Mouse (Mus musculus): ENCODE measurements at regions not wholly inside any gene's neighbourhood (a gene's known extent, or its start where the extent isn't known, plus 50 kb on each side); places are given as distances from the start of the nearest gene placed in this dataset.

DNA sequence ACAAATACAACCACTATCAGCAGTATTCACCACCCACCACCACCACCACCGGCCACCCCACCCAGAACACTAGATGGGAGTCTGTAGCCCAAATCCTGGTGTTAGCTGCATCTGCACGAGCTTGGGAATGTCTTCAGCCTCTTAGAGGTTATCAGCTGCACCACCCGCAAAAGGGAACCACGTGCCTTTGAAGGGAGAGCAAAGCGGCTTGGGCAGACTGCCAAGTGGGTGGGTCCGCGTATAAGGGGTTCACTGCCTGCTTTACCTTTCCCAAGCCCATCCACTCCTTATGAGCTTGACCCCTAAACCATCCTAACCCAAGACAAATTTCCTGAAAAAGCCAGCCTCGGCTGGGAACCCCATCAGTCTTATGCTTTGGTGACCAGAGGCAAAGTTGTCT is 497.2 kb downstream of the Tmem114 start:
- no peak for TF ChIP-seq CTCF (IDR thresholded peaks at IDR 0.05; ENCODE audit: low read depth)
- 63% methylated on average over 8 of the region's 8 CpGs for WGBS
- Histone ChIP-seq H3K4me2 (replicated peaks; ENCODE audit: low read depth) (no peak overlapping the region), H3K9ac (ENCODE audit: low read depth, low read length) (no peak overlapping the region), H3K27ac (ENCODE audit: low read depth, low read length) (no peak overlapping the region), H3K36me3 (ENCODE audit: control insufficient read depth, insufficient read depth) (no peaks in the 10 kb centered on the region), H3K4me1 (replicated peaks; ENCODE audit: control insufficient read depth, insufficient read depth, low read length) (no peaks in the 10 kb centered on the region), H3K27me3 (replicated peaks; ENCODE audit: control insufficient read depth, insufficient read depth, low read length) (no peaks in the 10 kb centered on the region), H3K4me3 (ENCODE audit: low read depth, low read length) (no peak overlapping the region), H3K9me3 (ENCODE audit: control insufficient read depth) (no peaks in the 10 kb centered on the region)
- ATAC-seq: no peak

DNA sequence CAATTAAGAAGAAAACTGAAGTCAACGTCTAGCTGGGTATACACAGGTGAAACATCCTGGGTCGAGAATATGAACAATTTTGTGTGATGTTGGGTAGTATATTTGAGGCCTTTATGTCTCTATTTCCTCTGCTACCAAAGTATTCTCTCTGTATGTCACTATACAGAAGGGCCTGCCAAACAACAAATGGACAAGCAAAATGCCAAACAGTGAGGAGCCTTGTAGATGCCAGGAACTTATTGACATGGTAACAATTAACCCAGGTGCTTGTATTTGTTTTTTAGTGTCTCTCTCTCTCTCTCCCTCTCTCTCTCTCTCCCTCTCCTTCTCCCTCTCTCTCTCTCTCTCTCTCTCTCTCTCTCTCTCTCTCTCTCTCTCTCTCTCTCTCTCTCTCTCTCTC is 529.1 kb downstream of the Tmem114 start:
- Histone ChIP-seq H3K4me2 (replicated peaks; ENCODE audit: low read depth) (no peak overlapping the region), H3K9me3 (ENCODE audit: control insufficient read depth) (no peaks in the 10 kb centered on the region), H3K36me3 (ENCODE audit: control insufficient read depth, insufficient read depth) (no peaks in the 10 kb centered on the region), H3K27ac (ENCODE audit: low read depth, low read length) (no peak overlapping the region), H3K4me1 (replicated peaks; ENCODE audit: control insufficient read depth, insufficient read depth, low read length) (no peaks in the 10 kb centered on the region), H3K9ac (ENCODE audit: low read depth, low read length) (no peak overlapping the region), H3K4me3 (ENCODE audit: low read depth, low read length) (no peak overlapping the region), H3K27me3 (replicated peaks; ENCODE audit: control insufficient read depth, insufficient read depth, low read length) (no peaks in the 10 kb centered on the region)
- no peak for ATAC-seq
- 64% methylated on average over 2 of the region's 2 CpGs for WGBS
- no peak for TF ChIP-seq CTCF (IDR thresholded peaks at IDR 0.05; ENCODE audit: low read depth)

DNA sequence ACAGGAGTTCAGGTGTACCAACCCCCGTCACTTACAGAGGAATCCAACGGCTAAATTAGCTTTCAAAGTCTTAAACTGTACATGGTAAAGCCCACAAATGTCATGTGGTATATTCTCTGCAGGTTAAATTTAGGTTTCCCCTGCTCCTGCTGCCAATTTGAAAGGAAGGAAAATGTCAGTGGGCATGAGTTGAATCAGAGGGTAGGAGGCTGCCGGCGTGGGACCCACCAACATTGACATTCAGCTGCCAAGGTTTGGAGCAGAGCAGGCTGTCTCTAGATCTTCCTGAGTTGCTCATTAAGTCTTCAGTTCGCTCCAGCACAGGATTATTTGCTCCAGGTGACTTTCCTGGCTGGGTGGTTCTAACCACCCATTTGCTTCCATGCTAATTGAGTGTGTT is 532.1 kb downstream of the Tmem114 start:
- no peak overlapping the region for H3K4me2 ChIP-seq (replicated peaks; ENCODE audit: low read depth)
- no peak overlapping the region for H3K27ac ChIP-seq (ENCODE audit: low read depth, low read length)
- H3K9ac ChIP-seq (ENCODE audit: low read depth, low read length): no peak overlapping the region
- no peaks in the 10 kb centered on the region for H3K27me3 ChIP-seq (replicated peaks; ENCODE audit: control insufficient read depth, insufficient read depth, low read length)
- H3K4me1 ChIP-seq (replicated peaks; ENCODE audit: control insufficient read depth, insufficient read depth, low read length): no peaks in the 10 kb centered on the region
- ATAC-seq: no peak
- H3K36me3 ChIP-seq (ENCODE audit: control insufficient read depth, insufficient read depth): no peaks in the 10 kb centered on the region
- no peak overlapping the region for H3K4me3 ChIP-seq (ENCODE audit: low read depth, low read length)
- H3K9me3 ChIP-seq (ENCODE audit: control insufficient read depth): no peaks in the 10 kb centered on the region
- no peak for TF ChIP-seq CTCF (IDR thresholded peaks at IDR 0.05; ENCODE audit: low read depth)
- 78% methylated on average over 5 of the region's 5 CpGs for WGBS

DNA sequence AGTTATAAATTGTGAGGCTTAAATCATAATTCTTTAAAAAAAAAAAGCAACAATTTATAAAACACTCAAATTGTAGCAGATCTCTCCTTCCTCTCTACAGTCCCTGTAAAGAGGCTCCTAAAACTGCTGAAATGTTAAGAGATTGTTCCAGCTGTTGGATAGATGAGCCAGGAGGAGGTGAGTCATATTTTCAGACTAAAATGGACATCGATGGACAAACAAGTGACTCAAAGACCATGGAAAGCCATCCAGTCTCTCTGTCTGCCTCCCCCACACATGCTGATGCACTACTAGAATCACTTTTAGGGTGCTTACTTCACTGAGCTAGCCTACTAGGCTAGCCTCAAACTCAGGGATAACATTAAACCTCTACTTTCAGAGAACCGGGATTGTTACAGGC is 561.5 kb downstream of the Tmem114 start:
- no peak overlapping the region for H3K9ac ChIP-seq (ENCODE audit: low read depth, low read length)
- H3K27me3 ChIP-seq (replicated peaks; ENCODE audit: control insufficient read depth, insufficient read depth, low read length): no peaks in the 10 kb centered on the region
- H3K9me3 ChIP-seq (ENCODE audit: control insufficient read depth): no peaks in the 10 kb centered on the region
- H3K27ac ChIP-seq (ENCODE audit: low read depth, low read length): no peak overlapping the region
- no peak for TF ChIP-seq CTCF (IDR thresholded peaks at IDR 0.05; ENCODE audit: low read depth)
- ATAC-seq: no peak
- no peak overlapping the region for H3K4me3 ChIP-seq (ENCODE audit: low read depth, low read length)
- WGBS: 83% methylated on average over 2 of the region's 2 CpGs
- no peaks in the 10 kb centered on the region for H3K36me3 ChIP-seq (ENCODE audit: control insufficient read depth, insufficient read depth)
- no peaks in the 10 kb centered on the region for H3K4me1 ChIP-seq (replicated peaks; ENCODE audit: control insufficient read depth, insufficient read depth, low read length)
- H3K4me2 ChIP-seq (replicated peaks; ENCODE audit: low read depth): no peak overlapping the region

DNA sequence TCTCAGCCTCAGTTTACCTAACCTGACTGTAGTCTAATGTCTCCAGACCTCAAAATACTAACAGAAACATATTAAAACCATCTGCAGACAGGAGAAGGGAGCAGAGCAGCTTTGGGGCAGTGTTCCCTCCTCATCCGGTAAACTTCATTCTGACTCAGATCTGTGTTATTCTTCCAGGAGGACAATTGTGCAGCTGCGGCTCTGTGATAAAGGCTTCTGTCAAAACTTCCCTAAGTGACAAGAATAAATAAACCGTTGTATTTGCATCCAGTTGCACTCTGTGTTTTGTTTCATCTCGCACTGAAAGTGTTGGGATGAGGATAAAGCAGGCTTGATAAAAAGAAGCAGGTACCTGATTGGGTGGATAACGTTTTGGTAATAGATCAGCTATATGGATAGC is 585.8 kb downstream of the Tmem114 start:
- H3K36me3 ChIP-seq (ENCODE audit: control insufficient read depth, insufficient read depth): no peaks in the 10 kb centered on the region
- H3K4me1 ChIP-seq (replicated peaks; ENCODE audit: control insufficient read depth, insufficient read depth, low read length): no peaks in the 10 kb centered on the region
- no peak overlapping the region for H3K4me3 ChIP-seq (ENCODE audit: low read depth, low read length)
- WGBS: 69% methylated on average over 5 of the region's 5 CpGs
- no peaks in the 10 kb centered on the region for H3K27me3 ChIP-seq (replicated peaks; ENCODE audit: control insufficient read depth, insufficient read depth, low read length)
- no peaks in the 10 kb centered on the region for H3K9me3 ChIP-seq (ENCODE audit: control insufficient read depth)
- no peak for TF ChIP-seq CTCF (IDR thresholded peaks at IDR 0.05; ENCODE audit: low read depth)
- no peak overlapping the region for H3K9ac ChIP-seq (ENCODE audit: low read depth, low read length)
- H3K27ac ChIP-seq (ENCODE audit: low read depth, low read length): no peak overlapping the region
- ATAC-seq: no peak
- no peak overlapping the region for H3K4me2 ChIP-seq (replicated peaks; ENCODE audit: low read depth)

DNA sequence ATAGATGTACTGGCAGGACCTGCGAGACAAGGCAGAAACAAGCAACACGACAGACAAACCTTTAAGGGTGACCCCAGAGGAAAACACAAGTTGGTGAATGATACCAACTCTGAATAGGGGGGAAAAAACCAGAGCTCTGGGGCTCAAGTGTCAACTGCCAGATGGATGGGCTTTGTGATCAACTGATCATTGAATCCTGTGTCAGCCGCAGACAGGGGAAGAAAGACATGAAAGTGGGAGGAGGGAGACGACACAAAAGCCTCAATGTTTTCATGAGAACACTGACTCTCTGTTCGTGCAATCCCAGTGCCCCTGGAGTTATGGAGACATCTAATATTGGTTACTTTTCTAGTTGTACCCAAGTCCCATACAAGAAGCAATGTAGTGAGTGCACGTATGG is 593.8 kb downstream of the Tmem114 start:
- H3K9me3 ChIP-seq (ENCODE audit: control insufficient read depth): no peaks in the 10 kb centered on the region
- no peak overlapping the region for H3K27ac ChIP-seq (ENCODE audit: low read depth, low read length)
- TF ChIP-seq CTCF (IDR thresholded peaks at IDR 0.05; ENCODE audit: low read depth): no peak
- 69% methylated on average over 6 of the region's 6 CpGs for WGBS
- H3K4me3 ChIP-seq (ENCODE audit: low read depth, low read length): no peak overlapping the region
- no peaks in the 10 kb centered on the region for H3K27me3 ChIP-seq (replicated peaks; ENCODE audit: control insufficient read depth, insufficient read depth, low read length)
- no peak overlapping the region for H3K9ac ChIP-seq (ENCODE audit: low read depth, low read length)
- ATAC-seq: no peak
- no peaks in the 10 kb centered on the region for H3K36me3 ChIP-seq (ENCODE audit: control insufficient read depth, insufficient read depth)
- H3K4me1 ChIP-seq (replicated peaks; ENCODE audit: control insufficient read depth, insufficient read depth, low read length): no peaks in the 10 kb centered on the region
- no peak overlapping the region for H3K4me2 ChIP-seq (replicated peaks; ENCODE audit: low read depth)

DNA sequence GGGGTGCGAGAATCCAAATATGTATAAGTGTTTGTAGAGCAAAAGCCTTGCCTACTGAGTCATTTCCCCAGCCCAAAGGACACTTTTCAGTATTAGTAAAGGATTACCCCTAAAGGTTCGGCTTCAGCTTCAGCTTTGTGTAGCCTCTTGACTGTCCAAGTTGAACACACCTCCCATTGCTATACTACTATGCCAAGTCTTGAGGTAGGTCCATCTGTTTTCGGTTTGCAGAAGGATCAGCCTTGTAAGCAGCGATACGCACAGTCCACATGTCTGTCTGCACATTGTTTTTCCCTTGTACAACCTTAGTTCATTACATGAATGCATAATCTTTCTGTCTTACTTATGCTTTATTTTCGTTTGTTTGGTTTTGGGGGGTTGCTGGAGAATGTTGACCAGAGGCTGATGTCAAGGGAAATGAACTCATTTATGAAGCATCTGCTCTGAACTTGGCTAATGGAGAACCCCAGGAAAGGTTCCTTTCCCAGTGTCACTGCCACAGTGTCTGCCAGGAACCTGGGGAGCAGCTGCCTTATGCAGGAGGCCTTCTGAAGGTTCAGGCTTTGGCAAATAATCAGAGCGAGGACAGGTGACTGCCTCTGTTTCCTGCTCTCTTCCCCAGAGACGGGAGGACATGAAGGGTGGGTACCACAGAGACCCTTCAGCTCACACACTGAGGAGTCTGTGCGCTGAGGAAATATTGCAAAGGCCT is 594.8 kb downstream of the Tmem114 start:
- no peaks in the 10 kb centered on the region for H3K4me1 ChIP-seq (replicated peaks; ENCODE audit: control insufficient read depth, insufficient read depth, low read length)
- no peak for ATAC-seq
- H3K9me3 ChIP-seq (ENCODE audit: control insufficient read depth): no peaks in the 10 kb centered on the region
- no peak overlapping the region for H3K4me2 ChIP-seq (replicated peaks; ENCODE audit: low read depth)
- no peak for TF ChIP-seq CTCF (IDR thresholded peaks at IDR 0.05; ENCODE audit: low read depth)
- H3K27ac ChIP-seq (ENCODE audit: low read depth, low read length): no peak overlapping the region
- H3K4me3 ChIP-seq (ENCODE audit: low read depth, low read length): no peak overlapping the region
- H3K36me3 ChIP-seq (ENCODE audit: control insufficient read depth, insufficient read depth): no peaks in the 10 kb centered on the region
- H3K9ac ChIP-seq (ENCODE audit: low read depth, low read length): no peak overlapping the region
- 76% methylated on average over 9 of the region's 9 CpGs for WGBS
- no peaks in the 10 kb centered on the region for H3K27me3 ChIP-seq (replicated peaks; ENCODE audit: control insufficient read depth, insufficient read depth, low read length)

Measured in intestine, postnatal 0 days (tissue).